Mouse (Mus musculus): ENCODE measurements around the gene Mier1.

DNA sequence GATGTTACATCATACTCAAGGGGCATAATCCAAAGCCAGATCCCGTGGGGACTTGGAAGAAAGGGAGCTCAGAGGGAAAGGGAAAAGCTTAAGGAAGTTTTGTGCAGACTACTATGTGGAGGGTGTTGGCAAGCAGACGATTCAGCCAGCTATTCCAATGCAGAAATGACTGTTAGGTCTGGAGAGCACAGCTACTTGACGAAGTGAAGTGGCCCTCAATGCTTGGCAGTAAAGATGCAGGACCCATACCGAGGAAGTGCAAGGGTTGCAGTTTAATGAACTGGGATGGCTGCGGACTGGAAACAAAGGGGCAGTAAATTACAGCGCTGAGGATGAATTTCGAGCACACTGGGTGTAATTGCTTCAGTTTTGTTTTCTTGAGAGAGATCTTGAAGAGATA lies 1.5 kb upstream of the Mier1 start:
- no peak for TF ChIP-seq CTCF (IDR thresholded peaks at IDR 0.05; ENCODE audit: low read depth)
- TF ChIP-seq EP300 (IDR thresholded peaks at IDR 0.05; ENCODE audit: low read depth) = no peak
